Mouse (Mus musculus) naive thymus-derived CD4-positive, alpha-beta T cell, adult 2 months (primary cell): ENCODE measurements around the gene Rasal2.

Experiments
- DNase-seq: peaks from one replicate; pipeline ENCODE4 v3.0.0-alpha.2; 2011; ENCODE audit warnings: low read depth

Gene Rasal2

DNA sequence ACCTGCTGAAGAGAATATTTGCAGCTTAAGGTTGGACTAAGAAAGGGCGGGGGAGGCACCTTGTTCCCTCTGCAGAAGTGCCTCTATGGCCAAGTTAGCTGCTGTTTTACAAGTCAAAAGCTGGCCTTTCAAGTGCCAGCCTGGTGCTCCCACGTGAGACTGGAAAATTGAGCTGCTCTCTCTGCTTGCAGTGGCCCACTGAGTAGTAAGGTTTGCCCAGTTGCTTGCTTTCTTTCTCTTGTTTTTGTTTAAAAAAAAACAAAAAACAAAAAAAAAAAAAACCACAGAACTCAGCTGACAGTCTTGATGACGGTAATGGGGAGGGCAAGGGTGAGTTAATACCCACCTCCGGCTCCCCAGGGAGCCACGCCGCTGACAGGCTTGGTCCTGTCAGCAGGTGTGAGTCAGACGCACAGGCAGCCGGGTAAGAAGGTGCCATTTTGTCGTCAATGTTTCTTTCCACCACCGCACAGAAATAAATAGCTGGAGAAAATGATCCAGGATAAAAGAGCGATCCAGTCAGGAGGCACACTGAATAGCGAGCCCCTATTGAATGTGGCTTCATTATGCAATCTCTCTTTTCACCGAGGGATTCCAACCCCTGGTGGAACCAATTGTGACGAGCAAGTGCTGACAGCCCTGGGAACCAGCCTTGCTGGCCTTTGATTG is 27.7 kb upstream of the Rasal2 start:
- no peak for DNase-seq

DNA sequence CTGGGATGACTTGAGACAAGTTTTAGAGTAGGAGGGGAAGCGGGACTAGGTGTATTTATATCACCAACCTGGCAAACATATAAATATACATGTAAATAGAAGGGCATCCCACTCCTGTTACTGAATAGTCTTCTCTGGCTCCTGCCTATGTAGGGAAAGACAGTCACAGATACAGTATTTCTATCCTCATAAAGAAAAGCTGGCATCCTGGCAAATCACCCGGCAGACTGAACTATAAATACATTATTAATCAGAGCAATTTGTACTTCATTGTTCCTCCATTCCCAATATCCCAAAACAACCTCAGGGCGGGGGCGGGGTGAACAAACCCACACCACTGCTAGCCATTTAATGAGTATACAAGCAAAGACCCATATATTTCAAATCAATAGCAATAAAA is 26.7 kb upstream of the Rasal2 start:
- no peak for DNase-seq

DNA sequence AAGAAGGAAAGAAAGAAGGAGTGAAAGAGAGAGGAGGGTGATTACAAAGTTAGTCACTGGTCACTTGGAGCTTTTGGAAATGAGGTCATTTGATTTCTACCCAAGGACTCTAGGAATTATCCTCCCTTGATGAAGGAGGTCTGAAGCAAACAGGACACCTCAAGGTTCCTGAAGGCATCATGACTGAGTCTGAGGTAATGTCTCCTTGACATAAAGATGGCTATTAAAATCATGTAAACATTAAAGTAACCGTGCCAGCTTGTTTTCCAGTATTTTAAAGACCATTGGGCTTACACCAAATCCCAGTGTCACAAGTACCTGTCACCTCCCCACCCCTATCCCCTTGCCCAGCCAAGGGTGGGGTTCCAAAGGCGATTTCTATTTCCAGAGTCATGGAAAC is 25.9 kb upstream of the Rasal2 start:
- DNase-seq, result no peak

DNA sequence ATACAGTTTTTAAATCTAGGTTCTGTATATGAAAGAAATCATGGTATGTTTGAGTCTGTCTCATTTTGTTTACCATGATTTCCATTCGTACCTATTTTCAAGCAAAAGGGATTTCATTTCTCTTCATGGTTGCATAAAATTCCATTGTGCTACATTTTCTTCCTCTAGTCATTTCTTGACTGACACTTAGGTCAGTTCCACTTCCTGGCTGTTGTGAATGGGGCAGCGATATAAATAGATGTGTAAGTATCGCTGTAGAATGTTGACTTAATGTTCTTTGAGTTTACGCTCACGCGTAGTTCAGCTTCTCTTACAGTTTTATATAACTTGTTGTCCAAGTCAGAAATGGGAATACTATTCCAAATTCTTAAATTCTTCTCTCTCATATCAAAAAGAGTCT is 23.5 kb upstream of the Rasal2 start:
- DNase-seq, result no peak

DNA sequence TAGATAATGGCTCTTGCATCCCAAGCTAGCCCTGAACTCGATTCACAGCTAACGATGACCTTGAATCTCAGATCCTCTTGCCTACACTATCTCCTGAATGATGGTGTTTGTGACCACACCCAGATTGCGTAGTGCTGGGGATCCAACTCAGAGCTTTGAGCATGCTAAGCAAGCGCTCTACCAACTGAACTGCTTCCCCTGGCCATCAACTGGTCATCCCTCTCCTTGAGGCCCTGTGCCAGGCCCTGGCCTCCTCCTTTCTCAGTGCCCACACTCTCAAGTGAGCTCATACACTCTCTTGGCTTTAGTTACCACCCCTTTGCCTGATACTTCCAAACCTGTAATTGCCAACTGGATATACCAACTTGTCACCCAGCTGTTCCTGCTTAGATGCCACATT is 22.0 kb upstream of the Rasal2 start:
- no peak for DNase-seq

DNA sequence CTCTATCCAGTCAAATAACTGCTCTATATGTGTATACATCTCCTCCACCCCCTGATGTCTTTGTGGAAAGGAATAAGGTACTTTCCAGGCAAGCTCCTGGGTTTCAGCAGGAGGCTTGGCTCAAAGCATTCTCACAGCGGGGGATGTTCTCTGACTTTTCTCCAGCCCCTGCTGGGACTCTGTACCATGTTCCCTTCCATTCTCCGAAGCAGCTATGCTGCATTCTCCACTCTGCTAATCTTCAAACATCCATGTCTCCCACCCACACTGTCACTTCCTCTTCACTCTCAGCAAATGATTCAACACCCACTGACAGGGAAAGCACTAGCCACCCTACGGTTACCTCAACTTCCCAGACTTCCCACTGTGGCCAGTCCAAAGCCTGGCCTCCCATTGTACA is 20.9 kb upstream of the Rasal2 start:
- DNase-seq, result no peak

DNA sequence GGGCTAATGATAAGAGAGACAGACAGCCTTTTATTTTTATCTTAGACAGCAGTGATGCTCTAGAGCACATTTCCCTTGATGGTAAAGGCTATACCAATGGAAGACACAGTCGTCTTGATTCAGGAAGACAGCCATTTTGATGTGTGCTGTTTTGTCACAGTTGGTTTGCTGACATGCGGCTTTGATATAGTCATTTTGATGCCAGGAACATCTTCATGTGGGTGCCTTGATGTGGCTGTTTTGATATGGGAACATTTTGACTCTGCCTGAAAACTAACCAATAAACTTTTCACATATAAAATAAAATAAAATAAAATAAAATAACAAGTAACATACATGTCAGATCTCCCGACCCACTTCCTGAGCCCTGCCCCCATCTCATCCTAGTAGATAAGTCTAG is 16.0 kb upstream of the Rasal2 start:
- peak; percentile 50 for DNase-seq

DNA sequence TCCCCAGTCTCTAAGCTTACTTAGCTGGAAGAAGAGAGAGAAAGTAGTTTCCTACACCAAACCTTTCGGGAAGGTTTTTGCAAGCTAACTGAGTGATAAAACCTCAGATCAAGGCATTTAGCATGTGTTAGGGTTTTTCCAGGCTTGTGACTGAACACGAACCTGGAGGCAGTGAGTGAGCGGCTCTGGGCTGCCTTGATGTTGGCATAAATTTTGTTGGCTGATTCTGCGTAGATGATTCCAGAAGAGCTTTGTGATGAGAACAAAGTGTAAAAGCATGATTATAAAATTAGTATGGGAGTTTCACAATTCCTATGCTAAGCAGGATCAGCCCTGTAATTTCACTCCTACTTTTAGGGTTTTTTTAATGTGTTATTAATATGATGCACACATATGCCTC is 15.2 kb upstream of the Rasal2 start:
- no peak for DNase-seq

DNA sequence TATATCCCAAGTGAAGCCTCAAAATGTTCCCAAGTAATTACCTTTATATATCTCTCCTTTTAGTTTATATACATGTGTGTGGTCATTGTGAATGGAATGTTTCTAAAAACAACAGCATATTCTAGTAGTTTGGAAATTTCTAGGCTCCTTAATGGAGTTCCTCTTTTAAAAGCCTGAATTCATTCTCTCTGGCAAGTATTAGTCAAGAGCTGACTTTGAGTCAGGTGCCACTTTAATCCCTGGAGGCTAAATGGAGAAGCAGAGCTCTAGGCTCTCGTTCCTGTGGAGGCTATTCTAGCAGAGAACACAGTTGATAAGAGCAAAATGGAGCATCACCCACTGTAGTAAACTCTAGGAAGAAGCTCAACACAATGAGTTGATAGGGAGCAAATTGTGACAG is 14.5 kb upstream of the Rasal2 start:
- DNase-seq, result no peak

DNA sequence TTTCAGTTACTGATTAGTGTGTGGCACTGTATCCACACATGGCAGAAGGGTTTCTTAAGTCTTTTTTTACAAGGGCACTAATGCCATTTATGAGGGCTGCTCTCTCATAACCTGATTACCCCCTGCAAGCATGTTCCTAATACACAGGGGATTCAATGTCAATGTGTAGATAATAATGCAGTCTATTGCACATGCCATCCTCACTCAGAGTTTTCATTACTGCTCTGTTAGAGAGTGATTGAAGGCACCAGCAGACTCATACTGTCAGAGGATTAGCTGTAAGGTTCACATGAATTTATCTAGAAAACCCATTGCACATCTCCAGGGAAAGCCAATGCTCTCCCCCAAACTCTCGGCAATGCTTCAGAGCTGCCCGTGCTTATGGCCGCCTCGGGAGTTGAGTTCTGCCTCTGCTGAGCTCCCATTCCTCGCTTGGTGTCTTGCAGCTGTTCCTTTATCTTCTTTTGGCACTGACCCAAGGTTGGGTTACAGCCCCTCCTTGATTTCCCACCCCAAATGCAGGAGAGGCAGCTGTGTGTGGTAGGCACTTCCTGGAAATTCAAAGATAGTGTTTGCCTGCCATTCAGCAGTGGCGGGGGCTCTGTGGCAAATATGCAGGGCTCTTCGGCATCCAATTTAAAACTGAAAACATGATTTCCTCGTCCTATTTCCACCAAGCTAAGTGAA is 13.5 kb upstream of the Rasal2 start:
- DNase-seq, result no peak

DNA sequence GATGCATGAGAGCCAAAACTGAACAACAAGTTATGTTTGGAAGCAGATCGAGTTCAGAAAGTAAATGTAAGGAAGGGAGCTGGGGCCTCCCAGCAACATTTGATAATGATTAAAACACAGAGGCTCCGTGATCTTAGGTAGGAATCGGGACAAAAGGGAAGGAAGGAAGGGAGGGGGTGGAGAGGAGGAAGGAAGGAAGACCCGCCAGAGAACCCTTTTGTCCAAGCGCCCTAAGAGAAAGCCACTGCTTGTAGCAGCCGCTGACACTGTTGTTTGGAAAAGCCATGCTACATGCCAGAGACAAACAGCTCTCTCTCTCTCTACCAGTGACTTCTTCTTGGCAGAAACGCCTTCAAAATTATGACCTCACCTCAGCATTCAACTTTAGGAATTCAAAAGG is 5.5 kb upstream of the Rasal2 start:
- DNase-seq, result no peak

DNA sequence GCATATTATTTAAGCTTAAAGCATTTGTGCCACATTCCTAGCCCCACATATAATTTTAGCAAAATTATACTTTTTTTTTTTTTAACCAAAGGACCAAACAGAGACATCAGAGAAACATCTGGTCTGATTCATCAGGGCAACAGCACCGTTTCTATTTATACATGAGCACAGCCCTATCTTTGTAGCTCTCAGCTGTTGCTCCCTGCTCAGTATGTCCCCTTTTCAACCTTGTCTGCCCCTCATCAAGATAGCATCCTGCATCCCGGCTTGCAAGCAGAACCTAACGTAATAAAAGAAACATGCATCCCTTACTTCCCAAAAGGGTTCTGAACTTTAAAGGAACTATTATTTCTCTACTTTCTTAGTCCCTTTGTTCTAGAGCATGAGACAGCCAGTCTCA is 5.0 kb upstream of the Rasal2 start:
- no peak for DNase-seq

DNA sequence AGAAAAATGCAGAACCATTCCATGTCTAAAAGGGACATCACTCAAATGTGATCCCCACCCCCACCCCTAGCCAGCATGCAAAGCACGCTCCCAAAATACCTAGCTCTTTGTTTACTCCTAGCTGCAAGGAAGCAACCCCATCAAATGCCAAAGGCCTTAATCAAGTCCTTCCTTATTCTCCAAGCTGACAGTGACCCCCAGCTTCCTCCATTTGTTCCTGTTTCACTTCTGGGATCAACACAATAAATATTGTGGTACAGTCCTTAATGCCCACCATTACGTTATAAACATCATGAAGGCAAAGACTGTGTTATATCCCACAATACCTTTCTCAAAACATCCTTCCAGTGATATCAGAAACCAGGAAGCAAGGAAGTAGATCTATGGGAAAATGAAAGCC is 4.2 kb upstream of the Rasal2 start:
- no peak for DNase-seq

DNA sequence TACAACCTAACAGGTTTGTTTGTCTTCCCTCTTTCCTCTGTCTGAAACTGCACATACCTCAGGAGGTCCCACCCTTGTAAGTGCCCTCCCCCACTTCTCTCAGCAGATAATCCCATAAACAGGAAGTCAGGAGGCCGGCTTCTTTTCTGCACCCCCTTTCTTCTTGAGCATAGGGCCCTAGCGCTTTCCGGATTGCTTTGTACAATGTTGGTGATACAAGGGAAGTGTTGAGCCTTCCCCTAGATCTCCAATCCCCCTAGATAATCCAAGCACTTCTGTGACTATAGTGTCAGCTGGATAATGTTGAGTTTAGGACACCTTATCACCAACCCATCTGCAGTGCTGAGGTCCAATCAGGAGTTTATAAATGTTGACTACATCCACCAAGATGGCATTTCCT is 3.4 kb upstream of the Rasal2 start:
- DNase-seq, result no peak

DNA sequence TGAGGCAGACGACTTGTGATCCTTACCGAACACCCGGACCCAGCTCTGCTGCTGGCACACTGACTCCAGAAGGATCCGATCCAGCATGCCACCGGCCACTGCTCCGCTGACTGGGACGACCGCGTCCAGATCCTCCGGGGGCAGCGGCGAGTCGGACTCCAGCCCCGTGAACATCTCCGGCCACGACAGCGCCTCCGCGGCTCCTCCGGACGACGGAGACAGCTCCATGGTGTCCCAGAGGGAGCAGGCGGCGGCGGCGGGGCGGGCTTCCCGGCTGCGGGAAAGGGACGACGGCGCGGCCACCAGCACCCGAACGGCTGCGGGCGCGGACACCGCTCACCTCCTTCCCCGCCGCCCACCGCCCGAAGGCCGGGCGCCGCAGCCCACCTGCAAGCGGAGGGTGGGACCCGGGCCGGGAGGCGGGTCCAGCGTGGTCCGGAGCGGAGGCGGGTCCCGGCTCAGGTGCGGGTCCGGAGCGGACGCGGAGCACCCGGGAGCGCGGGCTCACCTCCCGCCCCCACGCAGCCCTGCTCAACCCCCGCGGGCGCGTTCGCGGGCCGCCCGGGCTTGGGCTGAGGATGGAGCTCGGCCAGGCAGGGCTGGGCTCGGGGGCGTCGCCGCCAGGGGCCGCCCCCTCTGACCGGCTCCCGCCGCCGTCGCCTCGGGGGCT is 549 bp downstream of the Rasal2 start:
- DNase-seq, result no peak

DNA sequence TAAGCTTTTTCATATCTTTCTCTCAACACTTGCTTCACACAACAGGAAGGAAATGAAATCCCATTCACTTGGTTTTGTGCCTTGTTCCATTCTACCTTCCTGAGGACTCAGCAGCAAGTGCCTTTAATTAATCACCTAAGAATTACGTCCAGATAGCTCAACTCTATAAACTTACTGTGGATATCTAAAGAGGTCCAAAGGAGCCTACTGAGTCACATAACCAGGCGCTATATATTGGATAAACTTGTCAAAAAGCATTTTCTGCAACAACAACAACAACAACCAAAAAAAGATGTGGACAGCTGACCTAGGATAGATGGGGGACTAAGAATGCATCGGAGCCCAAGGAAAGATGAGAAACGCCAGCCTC is 1.1 kb downstream of the Rasal2 start:
- peak; percentile 36 for DNase-seq

DNA sequence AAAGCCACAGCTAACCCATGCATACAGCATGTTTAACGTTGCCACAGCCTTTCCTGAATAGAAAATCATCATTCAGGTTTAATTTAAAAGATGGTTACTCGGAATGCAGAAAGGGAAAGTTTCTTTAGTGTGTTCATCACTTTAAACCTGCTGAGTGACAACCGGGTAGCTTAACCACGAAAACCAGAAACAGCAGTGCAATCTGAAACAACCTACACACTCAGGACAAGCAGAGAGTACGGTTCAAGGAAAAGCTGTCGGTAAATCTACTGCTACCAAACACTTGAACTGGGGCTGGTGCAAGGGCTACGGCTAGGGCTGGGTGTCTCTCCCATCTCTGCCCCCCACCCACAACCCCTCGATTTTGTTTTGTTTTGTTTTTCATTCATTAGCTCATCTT is 1.5 kb downstream of the Rasal2 start:
- peak; percentile 34 for DNase-seq

DNA sequence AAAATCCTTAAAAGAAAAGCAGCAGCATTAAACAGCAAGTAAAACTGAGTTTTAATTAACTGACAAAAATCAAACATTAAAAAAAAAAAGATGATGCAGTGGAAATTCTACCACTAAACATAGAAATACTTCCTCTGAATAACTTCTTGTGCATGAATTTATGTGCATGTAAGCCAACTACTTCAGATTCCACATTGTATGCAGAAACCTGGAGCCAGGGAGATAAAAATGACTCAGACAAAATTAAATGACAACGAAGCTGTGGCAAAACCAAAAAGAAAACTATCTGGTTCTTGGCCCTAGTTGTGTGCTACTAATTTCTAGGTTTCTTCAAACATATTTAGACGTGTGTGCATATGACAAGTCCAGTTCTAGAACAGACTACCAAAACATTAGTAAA is 2.7 kb downstream of the Rasal2 start:
- DNase-seq, result no peak

DNA sequence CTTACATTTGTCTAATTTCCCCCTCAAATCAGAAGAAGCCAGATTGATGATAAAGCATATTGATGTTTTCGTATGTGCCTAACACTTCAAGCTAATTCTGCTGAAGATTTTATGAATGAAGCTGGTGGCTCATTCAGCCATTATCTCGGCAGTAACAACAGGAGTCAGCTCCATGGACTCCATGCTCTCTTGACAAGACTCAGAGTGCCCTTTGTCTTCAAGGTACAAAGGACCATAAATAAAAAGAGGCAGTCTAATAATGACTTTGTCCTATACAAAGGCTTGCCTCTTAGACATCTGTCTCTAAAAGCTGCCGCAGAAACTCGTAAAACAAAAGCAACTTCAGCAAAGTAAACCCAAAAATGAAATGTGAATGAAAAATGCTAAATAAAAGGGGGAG is 24.4 kb downstream of the Rasal2 start:
- no peak for DNase-seq

DNA sequence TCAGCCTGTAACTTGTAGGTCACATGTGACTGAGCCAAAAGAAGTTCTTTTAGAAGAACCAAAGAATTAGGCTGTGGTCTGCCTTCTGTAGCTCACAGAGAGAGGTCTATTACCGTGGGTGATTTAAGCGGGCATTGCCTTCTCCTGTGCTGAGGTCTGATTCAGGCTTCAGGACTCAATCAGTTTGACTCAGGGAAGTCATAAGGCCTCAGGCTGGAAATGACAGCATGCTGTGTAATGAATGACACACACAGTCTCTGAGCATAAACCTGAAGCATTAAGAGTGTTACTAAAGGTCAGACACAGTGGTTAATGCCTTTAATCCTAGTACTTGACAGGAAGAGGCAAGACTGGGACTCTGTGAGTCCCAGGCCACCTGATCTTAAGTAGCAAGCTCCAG is 31.7 kb downstream of the Rasal2 start:
- no peak for DNase-seq

DNA sequence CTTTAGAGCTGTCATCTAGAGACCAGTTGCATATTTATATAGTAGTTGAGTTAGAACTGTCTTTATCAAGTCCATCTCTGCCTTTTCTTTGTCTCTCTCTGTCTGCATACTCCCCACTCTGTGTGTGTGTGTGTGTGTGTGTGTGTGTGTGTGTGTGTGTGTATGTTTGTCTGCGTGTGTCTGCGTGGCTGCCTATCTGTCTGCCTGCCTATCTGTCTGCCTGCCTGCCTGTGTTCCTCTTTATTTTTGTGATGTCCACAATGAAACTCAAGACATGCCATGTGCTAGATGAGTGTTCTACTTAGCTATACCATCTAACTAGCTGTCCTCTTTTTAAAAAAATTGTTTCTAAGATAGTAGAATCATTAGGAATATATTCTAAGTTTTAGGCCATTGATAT is 42.0 kb downstream of the Rasal2 start:
- no peak for DNase-seq

DNA sequence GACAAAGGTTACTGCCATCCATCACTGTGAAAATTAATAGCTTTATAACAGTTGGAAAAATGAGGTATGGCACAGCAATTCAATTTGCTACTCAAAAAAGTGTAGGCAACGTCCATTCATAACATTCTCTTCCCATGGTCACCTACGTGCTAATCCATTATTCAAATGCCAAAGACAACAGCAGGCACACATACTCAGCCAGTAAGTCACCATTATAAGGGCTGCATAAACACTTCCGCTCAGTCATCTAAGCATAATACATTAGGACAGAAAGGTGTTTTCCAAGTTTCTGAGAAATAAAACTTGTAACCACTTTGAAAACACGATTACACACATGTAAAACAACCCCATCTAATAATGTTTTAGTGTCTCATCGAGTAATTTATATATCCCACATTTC is 44.1 kb downstream of the Rasal2 start:
- no peak for DNase-seq

DNA sequence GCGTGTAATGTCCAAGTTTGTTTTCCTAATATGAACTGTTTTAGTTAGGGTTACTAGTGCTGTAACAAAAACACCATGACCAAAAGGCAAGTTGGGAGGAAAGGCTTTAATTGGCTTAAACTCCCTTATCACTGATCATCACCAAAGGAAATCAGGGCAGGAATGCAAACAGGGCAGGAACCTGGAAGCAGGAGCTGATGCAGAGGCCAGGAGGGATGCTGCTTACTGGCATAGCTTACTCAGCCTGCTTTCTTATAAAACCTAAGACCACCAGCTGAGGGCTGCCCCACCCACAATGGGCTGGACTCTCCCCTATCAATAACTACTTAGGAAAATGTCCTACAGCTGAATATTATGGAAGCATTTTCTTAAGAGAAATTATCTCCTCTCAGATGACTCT is 65.7 kb downstream of the Rasal2 start:
- DNase-seq, result no peak

DNA sequence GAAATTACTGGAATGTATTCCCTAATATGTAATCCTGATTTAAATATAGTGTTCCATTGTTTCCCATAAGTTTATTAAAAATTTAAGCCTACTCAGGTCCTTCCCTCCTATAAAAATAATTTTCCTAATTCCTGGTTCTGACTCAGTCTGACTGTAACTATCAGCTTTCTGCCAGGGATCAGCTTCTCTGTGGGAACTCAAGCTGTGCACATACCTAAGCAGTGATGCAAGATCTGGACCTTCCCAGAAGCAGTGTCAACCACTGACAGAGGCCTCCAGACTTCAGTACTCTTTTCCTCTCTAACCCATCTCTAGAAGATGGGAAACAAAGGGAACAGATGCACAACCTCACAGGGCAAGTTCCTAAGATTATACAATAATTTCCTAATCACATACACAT is 68.9 kb downstream of the Rasal2 start:
- no peak for DNase-seq
